Mouse (Mus musculus): ENCODE results near the gene Idh3b. TPM values are rescaled to one million over a fixed set of nuclear protein-coding genes. Genes with fewer than 3 reads are reported as not detected.
A peak's percentile ranks its signal among the peaks of the same experiment; 100 is the strongest.

Gene Idh3b
- polyA plus RNA-seq, 1 experiment from 2014 or later: 126 TPM

GRCm38 (mm10) chr2:130261914-130262313, 22.4 kb downstream of the Idh3b start:
- H3K36me3 ChIP-seq (ENCODE audit: control insufficient read depth, insufficient read depth, low read length): no peaks in the 10 kb centered on the region
- no peaks in the 10 kb centered on the region for H3K4me1 ChIP-seq (replicated peaks; ENCODE audit: control insufficient read depth, insufficient read depth)
- no peak overlapping the region for H3K4me2 ChIP-seq (replicated peaks; ENCODE audit: low read depth)
- H3K27ac ChIP-seq (replicated peaks): no peak overlapping the region
- no peak for TF ChIP-seq EP300 (optimal IDR thresholded peaks at IDR 0.05)
- no peak for TF ChIP-seq CTCF (IDR thresholded peaks at IDR 0.05; ENCODE audit: low read depth)
- no peaks in the 10 kb centered on the region for H3K27me3 ChIP-seq (ENCODE audit: control insufficient read depth, insufficient read depth, low read length)
- H3K4me3 ChIP-seq (ENCODE audit: low read depth, low read length): no peak overlapping the region
- DNase-seq (ENCODE audit: low spot score) (no peak), ATAC-seq (ENCODE audit: low FRiP score, low TSS enrichment) (no peak)
- H3K9me3 ChIP-seq (ENCODE audit: control insufficient read depth, low read length): no peaks in the 10 kb centered on the region
- 78% methylated on average over 2 of the region's 2 CpGs for WGBS
- no peak overlapping the region for H3K9ac ChIP-seq (ENCODE audit: low read length)

- H3K4me2 ChIP-seq (replicated peaks; ENCODE audit: low read depth): no peak overlapping the region
- no peaks in the 10 kb centered on the region for H3K4me1 ChIP-seq (replicated peaks; ENCODE audit: control insufficient read depth, insufficient read depth)
- no peaks in the 10 kb centered on the region for H3K9me3 ChIP-seq (ENCODE audit: control insufficient read depth, low read length)
- no peak overlapping the region for H3K27ac ChIP-seq (replicated peaks)
- no peaks in the 10 kb centered on the region for H3K36me3 ChIP-seq (ENCODE audit: control insufficient read depth, insufficient read depth, low read length)
- DNase-seq (ENCODE audit: low spot score) (no peak), ATAC-seq (ENCODE audit: low FRiP score, low TSS enrichment) (no peak)
- no peaks in the 10 kb centered on the region for H3K27me3 ChIP-seq (ENCODE audit: control insufficient read depth, insufficient read depth, low read length)
- H3K9ac ChIP-seq (ENCODE audit: low read length): no peak overlapping the region
- H3K4me3 ChIP-seq (ENCODE audit: low read depth, low read length): no peak overlapping the region
- TF ChIP-seq EP300 (optimal IDR thresholded peaks at IDR 0.05) (no peak), CTCF (IDR thresholded peaks at IDR 0.05; ENCODE audit: low read depth) (no peak)
- 71% methylated on average over 4 of the region's 4 CpGs for WGBS
These were observed 23.5 kb downstream of the Idh3b start for GRCm38 (mm10) chr2:130260822-130261221.

DNA sequence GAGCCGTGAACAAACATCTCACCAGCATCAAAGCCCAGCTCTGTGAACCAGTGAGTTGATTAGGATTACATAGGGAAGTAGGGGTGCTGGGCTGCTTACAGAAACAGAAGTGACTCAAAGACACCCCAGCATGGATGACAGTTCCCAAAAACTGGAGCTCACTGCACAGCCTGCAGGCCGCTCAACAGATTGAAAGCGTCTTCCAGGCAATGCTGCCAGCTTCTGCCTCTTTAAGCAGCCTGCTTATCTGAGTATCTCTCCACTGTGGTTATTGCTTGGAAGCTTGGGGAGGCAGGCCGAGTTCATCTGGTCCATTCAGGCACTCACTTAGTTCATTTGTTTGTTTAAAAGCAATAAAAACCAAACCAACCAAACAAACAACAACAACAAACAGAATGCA, 27.6 kb downstream of the Idh3b start:
- no peak for TF ChIP-seq CTCF (IDR thresholded peaks at IDR 0.05; ENCODE audit: low read depth)
- TF ChIP-seq EP300 (optimal IDR thresholded peaks at IDR 0.05): no peak

GRCm38 (mm10) chr2:130248226-130248625, 36.1 kb downstream of the Idh3b start:
- WGBS: 63% methylated on average over 6 of the region's 7 CpGs

More for the DNA sequence above, 27.6 kb downstream of the Idh3b start:
- no peaks in the 10 kb centered on the region for H3K27me3 ChIP-seq (ENCODE audit: control insufficient read depth, insufficient read depth, low read length)
- no peak overlapping the region for H3K4me2 ChIP-seq (replicated peaks; ENCODE audit: low read depth)
- H3K27ac ChIP-seq (replicated peaks): no peak overlapping the region
- 70% methylated on average over 4 of the region's 4 CpGs for WGBS
- no peaks in the 10 kb centered on the region for H3K36me3 ChIP-seq (ENCODE audit: control insufficient read depth, insufficient read depth, low read length)
- no peak overlapping the region for H3K4me3 ChIP-seq (ENCODE audit: low read depth, low read length)
- no peaks in the 10 kb centered on the region for H3K9me3 ChIP-seq (ENCODE audit: control insufficient read depth, low read length)
- H3K9ac ChIP-seq (ENCODE audit: low read length): no peak overlapping the region
- DNase-seq (ENCODE audit: low spot score): no peak
- H3K4me1 ChIP-seq (replicated peaks; ENCODE audit: control insufficient read depth, insufficient read depth): no peaks in the 10 kb centered on the region
- ATAC-seq (ENCODE audit: low FRiP score, low TSS enrichment): no peak

DNA sequence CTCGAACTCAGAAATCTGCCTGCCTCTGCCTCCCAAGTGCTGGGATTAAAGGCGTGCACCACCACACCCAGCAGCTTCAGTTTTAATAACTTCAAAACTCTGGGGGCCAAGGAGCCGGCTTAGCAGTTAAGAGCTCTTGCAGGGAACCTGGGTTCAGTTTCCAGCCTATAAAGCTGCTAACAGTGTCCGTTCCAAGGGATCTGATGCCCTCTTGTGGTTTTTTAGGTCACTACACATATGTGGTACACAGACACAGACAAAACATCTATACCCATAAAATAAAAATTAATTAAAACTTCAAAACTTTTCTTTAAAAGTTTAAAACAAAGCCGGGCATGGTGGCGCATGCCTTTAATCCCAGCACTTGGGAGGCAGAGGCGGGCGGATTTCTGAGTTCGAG, 37.4 kb downstream of the Idh3b start:
- DNase-seq (ENCODE audit: low spot score) (no peak), ATAC-seq (ENCODE audit: low FRiP score, low TSS enrichment) (no peak)
- no peak overlapping the region for H3K4me2 ChIP-seq (replicated peaks; ENCODE audit: low read depth)
- H3K27me3 ChIP-seq (ENCODE audit: control insufficient read depth, insufficient read depth, low read length): no peaks in the 10 kb centered on the region
- no peak overlapping the region for H3K9ac ChIP-seq (ENCODE audit: low read length)
- H3K4me1 ChIP-seq (replicated peaks; ENCODE audit: control insufficient read depth, insufficient read depth): no peaks in the 10 kb centered on the region
- H3K4me3 ChIP-seq (ENCODE audit: low read depth, low read length): no peak overlapping the region
- no peaks in the 10 kb centered on the region for H3K9me3 ChIP-seq (ENCODE audit: control insufficient read depth, low read length)
- H3K27ac ChIP-seq (replicated peaks): no peak overlapping the region
- no peaks in the 10 kb centered on the region for H3K36me3 ChIP-seq (ENCODE audit: control insufficient read depth, insufficient read depth, low read length)
- WGBS: 48% methylated on average over 9 of the region's 9 CpGs
- TF ChIP-seq EP300 (optimal IDR thresholded peaks at IDR 0.05): no peak
- TF ChIP-seq CTCF (IDR thresholded peaks at IDR 0.05; ENCODE audit: low read depth): peak; percentile 72

More at GRCm38 (mm10) chr2:130248226-130248625, 36.1 kb downstream of the Idh3b start:
- no peak for ATAC-seq (ENCODE audit: low FRiP score, low TSS enrichment)
- H3K9ac ChIP-seq (ENCODE audit: low read length): no peak overlapping the region
- no peaks in the 10 kb centered on the region for H3K27me3 ChIP-seq (ENCODE audit: control insufficient read depth, insufficient read depth, low read length)
- H3K36me3 ChIP-seq (ENCODE audit: control insufficient read depth, insufficient read depth, low read length): no peaks in the 10 kb centered on the region
- H3K27ac ChIP-seq (replicated peaks): no peak overlapping the region
- no peak overlapping the region for H3K4me2 ChIP-seq (replicated peaks; ENCODE audit: low read depth)
- DNase-seq (ENCODE audit: low spot score): no peak
- no peaks in the 10 kb centered on the region for H3K9me3 ChIP-seq (ENCODE audit: control insufficient read depth, low read length)
- H3K4me1 ChIP-seq (replicated peaks; ENCODE audit: control insufficient read depth, insufficient read depth): no peaks in the 10 kb centered on the region
- TF ChIP-seq EP300 (optimal IDR thresholded peaks at IDR 0.05) (no peak), CTCF (IDR thresholded peaks at IDR 0.05; ENCODE audit: low read depth) (no peak)
- no peak overlapping the region for H3K4me3 ChIP-seq (ENCODE audit: low read depth, low read length)

Other genes with a start within 250 kb of the Idh3b start
- gene Tgm6, start 172.1 kb downstream of the Idh3b start, polyA plus RNA-seq (2015; fragmentation: Nextera tagmentation; extraction: Ambion mirVana): not detected in 2 replicates
- 306 and 318 TPM in 2 replicates for gene Snrpb, start 105.1 kb downstream of the Idh3b start, polyA plus RNA-seq (2015; fragmentation: Nextera tagmentation; extraction: Ambion mirVana)
- gene Tmc2, start 89.4 kb downstream of the Idh3b start, polyA plus RNA-seq (2015; fragmentation: Nextera tagmentation; extraction: Ambion mirVana): 0.02 TPM in 1 of 2 replicates, not detected in the other
- 98.2 and 104 TPM in 2 replicates for gene Nop56, start 10.1 kb downstream of the Idh3b start, polyA plus RNA-seq (2015; fragmentation: Nextera tagmentation; extraction: Ambion mirVana)
- gene Ebf4, start 10.6 kb upstream of the Idh3b start, polyA plus RNA-seq (2015; fragmentation: Nextera tagmentation; extraction: Ambion mirVana): 1.1 and 1.3 TPM in 2 replicates
- 14.6 and 19.1 TPM in 2 replicates for gene Cpxm1, start 113.0 kb upstream of the Idh3b start, polyA plus RNA-seq (2015; fragmentation: Nextera tagmentation; extraction: Ambion mirVana)
- not detected in 2 replicates for gene Gm28372, start 120.7 kb upstream of the Idh3b start, polyA plus RNA-seq (2015; fragmentation: Nextera tagmentation; extraction: Ambion mirVana)
- gene 1700020A23Rik, start 120.7 kb upstream of the Idh3b start, polyA plus RNA-seq (2015; fragmentation: Nextera tagmentation; extraction: Ambion mirVana): not detected in 2 replicates
- not detected in 2 replicates for gene Tmem239, start 121.9 kb upstream of the Idh3b start, polyA plus RNA-seq (2015; fragmentation: Nextera tagmentation; extraction: Ambion mirVana)
- gene Vps16, start 139.8 kb upstream of the Idh3b start, polyA plus RNA-seq (2015; fragmentation: Nextera tagmentation; extraction: Ambion mirVana): 37.0 and 38.9 TPM in 2 replicates
- 4.4 and 4.9 TPM in 2 replicates for gene Pced1a, start 140.2 kb upstream of the Idh3b start, polyA plus RNA-seq (2015; fragmentation: Nextera tagmentation; extraction: Ambion mirVana)
- gene Ptpra, start 165.7 kb upstream of the Idh3b start, polyA plus RNA-seq (2015; fragmentation: Nextera tagmentation; extraction: Ambion mirVana): 45.1 and 45.7 TPM in 2 replicates